Mouse (Mus musculus): ENCODE data around the gene Rnf152.

GRCm38 (mm10) chr1:105246075-105246574 lies 110.4 kb downstream of the Rnf152 start:
- no peak for TF ChIP-seq CTCF (IDR thresholded peaks at IDR 0.05; ENCODE audit: borderline replicate concordance, control insufficient read depth, extremely low read depth, insufficient read depth, low read length, poor library complexity)
- TF ChIP-seq POLR2A (IDR thresholded peaks at IDR 0.05; ENCODE audit: control insufficient read depth, extremely low read depth, insufficient read depth, low read length, poor library complexity), result no peak

Measured in thymus, adult 2 months (tissue).